ENCODE assay signal across 7 mouse cellular contexts in the genomic region with DNA sequence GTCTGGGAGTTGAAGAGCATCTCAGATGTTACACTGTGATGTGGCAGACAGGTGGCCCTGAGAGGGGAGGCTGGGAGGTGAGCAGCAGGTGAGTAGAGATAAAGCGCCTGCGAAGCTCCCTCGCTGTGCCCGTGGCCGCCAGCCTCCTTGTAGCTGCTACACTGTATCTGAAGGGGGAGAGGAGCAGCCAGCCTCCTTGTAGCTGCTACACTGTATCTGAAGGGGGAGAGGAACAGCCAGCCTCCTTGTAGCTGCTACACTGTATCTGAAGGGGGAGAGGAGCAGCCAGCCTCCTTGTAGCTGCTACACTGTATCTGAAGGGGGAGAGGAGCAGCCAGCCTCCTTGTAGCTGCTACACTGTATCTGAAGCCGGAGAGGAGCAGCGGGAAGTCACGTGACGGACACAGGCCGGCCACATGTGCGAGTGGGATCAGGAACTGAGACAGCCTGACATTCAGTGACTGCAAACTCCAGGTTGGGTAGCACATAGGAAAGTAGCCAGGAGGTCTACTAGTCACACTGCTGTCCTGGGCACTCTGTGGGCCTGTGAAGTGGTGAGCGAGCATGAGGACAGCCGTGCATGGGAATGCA.
DNase-seq lines count a peak whose midpoint lies in the region; ATAC-seq lines count a peak whose summit lies in the region.
"Not testable (repeated sequence)": the region's sequence is repeated elsewhere in the genome, so short reads cannot be mapped to it uniquely, and the experiment has no call there.

No protein-coding gene starts in this region.

- peaks cover 38% of the 10 kb centered on the region for H3K4me1 ChIP-seq in forebrain, embryonic 10.5 days
- H3K4me1 ChIP-seq in hindbrain, embryonic 13.5 days (replicated peaks): peaks cover 18% of the 10 kb centered on the region
- peaks cover 49% of the 10 kb centered on the region for H3K4me1 ChIP-seq in limb, embryonic 12.5 days (replicated peaks)
- H3K4me1 ChIP-seq in neural tube, embryonic 13.5 days (replicated peaks): peaks cover 26% of the 10 kb centered on the region

- not testable (repeated sequence) for H3K9ac ChIP-seq in hindbrain, embryonic 13.5 days; limb, embryonic 12.5 days (replicated peaks); neural tube, embryonic 13.5 days

- 0 out of 2 replicates have a peak, but pooled peaks have one; percentile 16 for ATAC-seq in common myeloid progenitor, adult 5-6 weeks (replicated peaks; ENCODE audit: low read depth, poor library complexity, severe bottlenecking)
- not testable (repeated sequence) for ATAC-seq in hindbrain, embryonic 13.5 days (ENCODE audit: low FRiP score); limb, embryonic 12.5 days (ENCODE audit: insufficient number of reproducible peaks, insufficient read depth, low FRiP score, low TSS enrichment, low read depth); neural tube, embryonic 13.5 days (ENCODE audit: low read depth)
- peak; percentile 50 for ATAC-seq in megakaryocyte-erythroid progenitor cell, adult 5-6 weeks (replicated peaks; ENCODE audit: low FRiP score, low TSS enrichment, poor library complexity, severe bottlenecking)

- H3K4me2 ChIP-seq in hindbrain, embryonic 13.5 days; limb, embryonic 12.5 days; neural tube, embryonic 13.5 days: not testable (repeated sequence)

- not testable (repeated sequence) for DNase-seq in forebrain, embryonic 10.5 days (ENCODE audit: extremely low spot score, low spot score)
- peak; percentile 88 for DNase-seq in testis, postnatal 14 days (ENCODE audit: low spot score)

- H3K4me3 ChIP-seq in forebrain, embryonic 10.5 days; hindbrain, embryonic 13.5 days; limb, embryonic 12.5 days (replicated peaks); neural tube, embryonic 13.5 days: not testable (repeated sequence)

- WGBS in forebrain, embryonic 10.5 days: 86% methylated on average over 13 of the region's 13 CpGs
- WGBS in hindbrain, embryonic 13.5 days: 86% methylated on average over 13 of the region's 13 CpGs
- WGBS in limb, embryonic 12.5 days: 85% methylated on average over 13 of the region's 13 CpGs
- WGBS in neural tube, embryonic 13.5 days: 82% methylated on average over 13 of the region's 13 CpGs

- H3K9me3 ChIP-seq in forebrain, embryonic 10.5 days; hindbrain, embryonic 13.5 days; limb, embryonic 12.5 days; neural tube, embryonic 13.5 days: not testable (repeated sequence)

- H3K27ac ChIP-seq in forebrain, embryonic 10.5 days: peak overlapping the region; percentile 77
- peak overlapping the region; percentile 67 for H3K27ac ChIP-seq in hindbrain, embryonic 13.5 days
- H3K27ac ChIP-seq in limb, embryonic 12.5 days: peak overlapping the region; percentile 81
- H3K27ac ChIP-seq in neural tube, embryonic 13.5 days (replicated peaks): peak overlapping the region; percentile 70

- H3K27me3 ChIP-seq in forebrain, embryonic 10.5 days (ENCODE audit: poor library complexity, severe bottlenecking); hindbrain, embryonic 13.5 days; limb, embryonic 12.5 days; neural tube, embryonic 13.5 days: not testable (repeated sequence)

- H3K36me3 ChIP-seq in forebrain, embryonic 10.5 days (replicated peaks): peaks cover 49% of the 10 kb centered on the region
- peaks cover 44% of the 10 kb centered on the region for H3K36me3 ChIP-seq in hindbrain, embryonic 13.5 days
- peaks cover 40% of the 10 kb centered on the region for H3K36me3 ChIP-seq in limb, embryonic 12.5 days
- H3K36me3 ChIP-seq in neural tube, embryonic 13.5 days: peaks cover 43% of the 10 kb centered on the region
